Mouse (Mus musculus) induced T-regulatory cell, adult 2 months (primary cell): Measurements from ENCODE around the gene Prpf38b.
"Not testable (repeated sequence)": the region's sequence is repeated elsewhere in the genome, so short reads cannot be mapped to it uniquely, and the experiment has no call there.

Experiments
- DNase-seq: peaks from one replicate; pipeline ENCODE4 v3.0.0-alpha.2; 2012; ENCODE audit warnings: low read depth

The Prpf38b gene

GRCm38 (mm10) chr3:108900681-108901080 is 10.8 kb downstream of the Prpf38b start:
- no peak for DNase-seq

GRCm38 (mm10) chr3:108900147-108900546 is 11.4 kb downstream of the Prpf38b start:
- DNase-seq, result peak; percentile 41

- no peak for DNase-seq
Observed at GRCm38 (mm10) chr3:108898640-108899039, 12.9 kb downstream of the Prpf38b start.

- DNase-seq, result no peak
Observed at GRCm38 (mm10) chr3:108892914-108893313, 18.6 kb downstream of the Prpf38b start.

- no peak for DNase-seq
Observed at GRCm38 (mm10) chr3:108892080-108892479, 19.4 kb downstream of the Prpf38b start.

GRCm38 (mm10) chr3:108889908-108890307 is 21.6 kb downstream of the Prpf38b start, which contains the start of gene Fndc7:
Fndc7 (minus strand) TSS chr3:108890008.
- DNase-seq, result no peak

GRCm38 (mm10) chr3:108887618-108887975 is 23.9 kb downstream of the Prpf38b start:
- DNase-seq, result no peak

GRCm38 (mm10) chr3:108886934-108887617 is 24.5 kb downstream of the Prpf38b start:
- DNase-seq, result no peak

GRCm38 (mm10) chr3:108885686-108886530 is 25.6 kb downstream of the Prpf38b start:
- no peak for DNase-seq

GRCm38 (mm10) chr3:108884706-108885289 is 26.7 kb downstream of the Prpf38b start:
- DNase-seq, result no peak

- DNase-seq, result no peak
Observed at GRCm38 (mm10) chr3:108883067-108883466, 28.5 kb downstream of the Prpf38b start.

- DNase-seq, result not testable (repeated sequence)
Observed at GRCm38 (mm10) chr3:108881873-108882272, 29.7 kb downstream of the Prpf38b start.

- peak; percentile 66 for DNase-seq
Observed at GRCm38 (mm10) chr3:108880544-108881507, 30.7 kb downstream of the Prpf38b start.

- no peak for DNase-seq
Observed at GRCm38 (mm10) chr3:108879836-108880435, 31.6 kb downstream of the Prpf38b start.

GRCm38 (mm10) chr3:108879129-108879528 is 32.4 kb downstream of the Prpf38b start:
- DNase-seq, result no peak

- DNase-seq, result no peak
Observed at GRCm38 (mm10) chr3:108870631-108871030, 40.9 kb downstream of the Prpf38b start.

GRCm38 (mm10) chr3:108867449-108867848 is 44.1 kb downstream of the Prpf38b start:
- DNase-seq, result no peak

GRCm38 (mm10) chr3:108865676-108866075 is 45.9 kb downstream of the Prpf38b start:
- peak; percentile 59 for DNase-seq

- no peak for DNase-seq
Observed at GRCm38 (mm10) chr3:108865129-108865528, 46.4 kb downstream of the Prpf38b start.

GRCm38 (mm10) chr3:108863091-108863490 is 48.4 kb downstream of the Prpf38b start:
- DNase-seq, result no peak

- DNase-seq, result not testable (repeated sequence)
Observed at GRCm38 (mm10) chr3:108862282-108862681, 49.2 kb downstream of the Prpf38b start.
